Mouse (Mus musculus) limb, embryonic 10.5 days (tissue): Measurements from ENCODE around the gene Atp8b5. TPM values are rescaled to one million over a fixed set of nuclear protein-coding genes. Genes with fewer than 3 reads are reported as not detected.

Experiments used
- polyA plus RNA-seq: library from polyadenylated mRNA; unstranded; fragments of >200 nt; fragmentation: Nextera tagmentation; extraction: Ambion mirVana; gene quantifications from 2 replicates; pipeline ENCODE4 v1.2.1, GENCODE M21; 2016

The Atp8b5 gene
- polyA plus RNA-seq, 1 experiment from 2014 or later: 0.14 TPM

Other genes with a start within 250 kb of the Atp8b5 start
- 21.7 and 27.5 TPM in 2 replicates for gene Pigo, start 241.3 kb upstream of the Atp8b5 start, polyA plus RNA-seq
- 484 and 538 TPM in 2 replicates for gene Stoml2, start 235.4 kb upstream of the Atp8b5 start, polyA plus RNA-seq
- gene Fam214b, start 220.9 kb upstream of the Atp8b5 start, polyA plus RNA-seq: 6.6 and 8.5 TPM in 2 replicates
- 0.92 and 2.1 TPM in 2 replicates for gene Unc13b, start 208.2 kb upstream of the Atp8b5 start, polyA plus RNA-seq
- 3.4 and 5.8 TPM in 2 replicates for gene Rusc2, start 114.8 kb downstream of the Atp8b5 start, polyA plus RNA-seq
- gene Fam166b, start 162.0 kb downstream of the Atp8b5 start, polyA plus RNA-seq: 0.18 TPM in 1 of 2 replicates, not detected in the other
- 7.5 and 9.7 TPM in 2 replicates for gene Tesk1, start 174.8 kb downstream of the Atp8b5 start, polyA plus RNA-seq
- 2.0 and 2.3 TPM in 2 replicates for gene Cd72, start 187.5 kb downstream of the Atp8b5 start, polyA plus RNA-seq
- gene Sit1, start 216.6 kb downstream of the Atp8b5 start, polyA plus RNA-seq: not detected in 2 replicates
- gene Ccdc107, start 225.7 kb downstream of the Atp8b5 start, polyA plus RNA-seq: 44.3 and 50.8 TPM in 2 replicates
- 45.1 and 49.8 TPM in 2 replicates for gene Arhgef39, start 232.5 kb downstream of the Atp8b5 start, polyA plus RNA-seq
- 1.0 and 1.3 TPM in 2 replicates for gene Car9, start 239.8 kb downstream of the Atp8b5 start, polyA plus RNA-seq